24 mouse cellular contexts compared by ENCODE assay signal in genomic region chr10:77374407-77374806, GRCm38 (mm10).
"Had no signal": no experiment of that assay in that cellular context is flagged by ENCODE, and none has a peak within 500 bp of the region (broad histone marks: within the 10 kb centered on the region; RNA-seq: fewer than 3 reads in every experiment).

No protein-coding gene starts in this region.

- H3K27ac ChIP-seq: heart, adult 2 months; heart, embryonic 13.5 days; heart, embryonic 15.5 days; hindbrain, embryonic 13.5 days; hindbrain, embryonic 15.5 days; hindbrain, postnatal 0 days; kidney, embryonic 15.5 days; kidney, postnatal 0 days; limb, embryonic 13.5 days; limb, embryonic 15.5 days; liver, embryonic 12.5 days; liver, embryonic 14.5 days had no signal

- H3K27me3 ChIP-seq: heart, embryonic 13.5 days; heart, embryonic 15.5 days; hindbrain, embryonic 13.5 days; hindbrain, embryonic 15.5 days; kidney, embryonic 15.5 days; limb, embryonic 13.5 days; limb, embryonic 15.5 days; liver, embryonic 12.5 days had no signal

- DNase-seq: gastrocnemius, postnatal 14 days; gastrocnemius, postnatal 36 days; heart, adult 11 months; heart, adult 2 months; heart, postnatal 14 days; heart, postnatal 36 days; kidney, adult 11 months; kidney, adult 2 months; kidney, adult 9 months; kidney, postnatal 14 days; kidney, postnatal 36 days; layer of hippocampus, adult 9-11 months; layer of hippocampus, postnatal 36 days had no signal

- H3K4me1 ChIP-seq: hindbrain, embryonic 13.5 days; hindbrain, embryonic 15.5 days; kidney, embryonic 15.5 days; liver, embryonic 12.5 days had no signal

- H3K4me3 ChIP-seq: heart, adult 2 months; heart, embryonic 13.5 days; heart, embryonic 15.5 days; hindbrain, embryonic 13.5 days; hindbrain, embryonic 15.5 days; kidney, embryonic 15.5 days; limb, embryonic 13.5 days; limb, embryonic 15.5 days; liver, embryonic 12.5 days had no signal
